Mouse (Mus musculus): ENCODE results near the gene Odam. TPM values are rescaled to one million over a fixed set of nuclear protein-coding genes. Genes with fewer than 3 reads are reported as not detected.

Odam gene
- polyA plus RNA-seq (2021; fragmentation: Nextera tagmentation), result not detected in 2 replicates
- long read RNA-seq, experiment 1, result 0 reads
- long read RNA-seq, experiment 2, result 0 reads

DNA sequence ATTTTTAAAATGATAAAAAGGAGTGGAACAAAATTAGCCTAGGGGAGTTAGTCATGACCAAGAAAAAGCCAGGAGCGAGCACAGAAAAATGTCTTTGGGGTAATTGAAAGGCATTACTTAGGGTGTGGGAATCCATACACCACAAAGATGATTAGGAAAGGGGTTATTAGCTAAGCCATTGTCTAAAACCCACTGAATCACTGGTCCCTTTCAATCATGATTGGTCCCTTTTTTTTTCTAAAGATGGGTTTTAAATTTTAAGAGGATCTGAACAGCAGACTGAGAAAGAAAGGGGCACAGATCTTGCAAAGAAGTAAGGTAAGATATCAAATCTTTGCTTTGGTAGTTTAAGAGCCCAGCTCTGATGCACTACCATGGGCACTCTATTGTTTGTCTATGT lies at the start of gene Odam:
Gene Odam, plus strand, starts transcription at position 301 of the 400 bp plus-strand sequence.

DNA sequence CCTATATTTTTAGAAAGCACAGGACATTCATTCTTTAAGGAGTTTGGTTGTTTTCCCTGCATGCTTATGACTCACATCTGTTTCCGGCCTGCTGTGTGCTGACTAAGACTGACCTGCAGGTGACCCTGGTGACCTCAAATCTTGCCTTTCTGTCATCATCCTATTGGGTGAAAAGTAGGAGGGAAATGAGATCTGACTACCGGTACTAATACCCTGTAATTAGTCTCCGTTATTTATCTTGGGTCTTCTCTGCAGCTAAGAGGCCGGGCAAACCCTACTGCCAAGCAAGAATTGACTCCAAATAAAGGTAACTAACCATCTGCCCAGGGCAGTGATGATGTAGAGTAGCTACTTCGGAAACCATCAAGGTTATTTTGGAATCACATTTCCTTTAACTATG lies 40.5 kb downstream of the Odam start, which contains the start of gene Csn3:
Gene Csn3, plus strand, starts transcription at position 208 of the 400 bp plus-strand sequence.

Other genes with a start within 250 kb of the Odam start
- gene Csn1s1, start 218.8 kb upstream of the Odam start, polyA plus RNA-seq (2021; fragmentation: Nextera tagmentation), result not detected in 2 replicates
- not detected in 2 replicates for gene Csn2, start 185.4 kb upstream of the Odam start, polyA plus RNA-seq (2021; fragmentation: Nextera tagmentation)
- gene Csn1s2a, start 110.5 kb upstream of the Odam start, polyA plus RNA-seq (2021; fragmentation: Nextera tagmentation), result not detected in 2 replicates
- not detected in 2 replicates for gene Csn1s2b, start 76.9 kb upstream of the Odam start, polyA plus RNA-seq (2021; fragmentation: Nextera tagmentation)
- not detected in 2 replicates for gene Prr27, start 59.3 kb upstream of the Odam start, polyA plus RNA-seq (2021; fragmentation: Nextera tagmentation)
- gene Csn3, start 40.5 kb downstream of the Odam start, polyA plus RNA-seq (2021; fragmentation: Nextera tagmentation), result not detected in 2 replicates
- 0.11 and 0.12 TPM in 2 replicates for gene 2310003L06Rik, start 84.4 kb downstream of the Odam start, polyA plus RNA-seq (2021; fragmentation: Nextera tagmentation)
- gene Gm28434, start 84.5 kb downstream of the Odam start, polyA plus RNA-seq (2021; fragmentation: Nextera tagmentation), result not detected in 2 replicates
- not detected in 2 replicates for gene Cabs1, start 94.4 kb downstream of the Odam start, polyA plus RNA-seq (2021; fragmentation: Nextera tagmentation)
- gene Smr3a, start 117.5 kb downstream of the Odam start, polyA plus RNA-seq (2021; fragmentation: Nextera tagmentation), result not detected in 2 replicates
- not detected in 2 replicates for gene Smr2, start 201.5 kb downstream of the Odam start, polyA plus RNA-seq (2021; fragmentation: Nextera tagmentation)
- not detected in 2 replicates for gene Gm11116, start 226.5 kb downstream of the Odam start, polyA plus RNA-seq (2021; fragmentation: Nextera tagmentation)

Data from left cerebral cortex, adult 6 months (tissue).